Mouse (Mus musculus): ENCODE measurements around the gene Iqca. TPM values are rescaled to one million over a fixed set of nuclear protein-coding genes. Genes with fewer than 3 reads are reported as not detected.

Iqca gene
- polyA plus RNA-seq, 1 experiment from 2014 or later, result 0.20 TPM

DNA sequence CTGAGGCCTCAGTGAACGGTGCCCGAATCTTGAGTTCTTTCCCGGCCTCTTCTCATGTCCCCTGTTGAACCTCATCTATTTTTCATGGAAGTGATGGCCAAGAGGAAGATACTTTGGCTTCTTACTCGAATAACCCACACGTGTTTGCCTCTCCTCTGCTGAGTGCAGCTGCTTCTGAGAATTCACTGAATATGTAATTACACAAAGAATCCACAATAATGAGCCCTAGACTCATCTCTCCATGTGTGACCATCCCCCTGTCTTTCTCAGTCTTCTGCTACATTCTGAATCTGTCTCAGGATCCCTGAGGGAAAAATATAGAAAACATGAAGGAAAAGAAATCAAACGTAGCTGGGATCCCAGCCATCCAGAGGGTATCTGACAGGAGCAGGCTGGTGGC, 32.5 kb downstream of the Iqca start:
- 87% methylated on average over 6 of the region's 6 CpGs for WGBS
- H3K4me3 ChIP-seq, result no peak overlapping the region
- H3K27ac ChIP-seq (replicated peaks), result no peak overlapping the region
- no peaks in the 10 kb centered on the region for H3K36me3 ChIP-seq (replicated peaks)
- 0 out of 2 replicates have a peak, but pooled peaks cover 6% of the 10 kb centered on the region for H3K4me1 ChIP-seq
- no peaks in the 10 kb centered on the region; the same call in 1 of the 2 replicates for H3K27me3 ChIP-seq (replicated peaks; ENCODE audit: low read depth, poor library complexity, severe bottlenecking)
- H3K9me3 ChIP-seq, result no peaks in the 10 kb centered on the region
- DNase-seq (ENCODE audit: low spot score), result no peak

DNA sequence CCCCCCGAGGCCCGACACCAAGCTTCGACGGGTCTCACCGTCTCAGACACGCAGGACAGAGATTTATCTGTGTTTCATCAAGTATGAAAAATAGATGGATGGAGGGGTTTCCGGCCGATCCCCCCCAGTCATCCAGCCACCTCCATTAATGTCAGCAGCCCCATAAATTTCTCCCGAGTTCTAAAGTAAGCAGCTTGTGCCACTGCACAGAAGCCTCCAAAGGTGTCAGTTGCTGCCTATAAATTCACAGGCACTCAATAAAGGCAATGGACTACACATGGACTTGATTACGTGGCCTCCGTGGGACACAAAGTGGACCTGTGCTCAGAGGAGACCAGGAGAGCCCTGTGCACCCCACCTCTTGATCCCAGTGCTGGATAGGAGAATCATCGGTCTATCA, 34.0 kb downstream of the Iqca start:
- DNase-seq (ENCODE audit: low spot score), result no peak
- Histone ChIP-seq H3K36me3 (replicated peaks) (no peaks in the 10 kb centered on the region), H3K27ac (replicated peaks) (no peak overlapping the region), H3K4me1 (peaks cover 9% of the 10 kb centered on the region; the same call in 1 of the 2 replicates), H3K9me3 (no peaks in the 10 kb centered on the region), H3K4me3 (no peak overlapping the region), H3K27me3 (replicated peaks; ENCODE audit: low read depth, poor library complexity, severe bottlenecking) (no peaks in the 10 kb centered on the region; the same call in 1 of the 2 replicates)
- 88% methylated on average over 12 of the region's 12 CpGs for WGBS

DNA sequence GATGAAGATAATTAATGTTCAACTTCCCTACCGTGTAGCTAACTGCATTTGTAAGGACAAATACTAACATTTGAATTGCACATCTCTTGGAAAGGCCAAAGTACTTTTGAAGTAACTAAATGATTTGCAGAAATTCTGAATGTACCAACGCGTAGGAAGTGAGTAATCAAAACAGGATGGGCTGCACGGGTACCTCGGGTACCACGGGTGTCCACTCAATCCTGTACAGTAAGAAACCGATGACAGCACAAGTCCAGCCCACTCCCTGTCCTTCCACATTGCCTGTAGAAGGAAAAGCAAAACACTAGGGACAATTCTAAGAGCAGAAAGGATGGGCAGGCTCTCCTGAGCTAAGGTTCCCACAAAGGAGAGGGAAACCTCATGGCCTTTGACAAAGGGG, 36.0 kb downstream of the Iqca start:
- WGBS, result 89% methylated on average over 7 of the region's 7 CpGs
- Histone ChIP-seq H3K4me3 (no peak overlapping the region), H3K4me1 (peaks cover 9% of the 10 kb centered on the region; the same call in 1 of the 2 replicates), H3K27me3 (replicated peaks; ENCODE audit: low read depth, poor library complexity, severe bottlenecking) (no peaks in the 10 kb centered on the region; the same call in 1 of the 2 replicates), H3K27ac (replicated peaks) (no peak overlapping the region), H3K9me3 (no peaks in the 10 kb centered on the region), H3K36me3 (replicated peaks) (no peaks in the 10 kb centered on the region)
- DNase-seq (ENCODE audit: low spot score), result no peak

DNA sequence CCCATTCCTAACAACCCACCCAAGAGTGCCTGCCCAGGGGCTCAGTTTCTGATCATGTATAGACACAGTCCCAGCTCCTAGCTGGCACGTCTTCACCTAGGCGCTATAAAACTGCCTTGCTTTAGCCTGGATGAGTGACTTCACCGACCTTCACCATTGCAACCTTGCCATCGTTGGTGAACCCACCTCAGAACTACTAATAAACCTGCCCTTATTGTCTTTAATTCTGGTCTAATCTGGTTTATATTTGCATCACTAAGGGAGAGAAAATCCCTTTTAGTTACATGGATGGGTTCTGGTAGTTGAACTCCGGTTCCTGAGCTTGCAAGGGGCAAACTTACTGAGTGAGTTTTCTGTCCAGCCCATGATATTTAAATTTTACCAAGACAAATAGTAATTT, 38.6 kb downstream of the Iqca start:
- Histone ChIP-seq H3K4me1 (peaks cover 20% of the 10 kb centered on the region; the same call in 1 of the 2 replicates), H3K4me3 (no peak overlapping the region), H3K27me3 (replicated peaks; ENCODE audit: low read depth, poor library complexity, severe bottlenecking) (no peaks in the 10 kb centered on the region), H3K27ac (replicated peaks) (no peak overlapping the region), H3K36me3 (replicated peaks) (no peaks in the 10 kb centered on the region), H3K9me3 (no peaks in the 10 kb centered on the region)
- WGBS, result 94% methylated on average over 5 of the region's 5 CpGs
- DNase-seq (ENCODE audit: low spot score), result no peak

DNA sequence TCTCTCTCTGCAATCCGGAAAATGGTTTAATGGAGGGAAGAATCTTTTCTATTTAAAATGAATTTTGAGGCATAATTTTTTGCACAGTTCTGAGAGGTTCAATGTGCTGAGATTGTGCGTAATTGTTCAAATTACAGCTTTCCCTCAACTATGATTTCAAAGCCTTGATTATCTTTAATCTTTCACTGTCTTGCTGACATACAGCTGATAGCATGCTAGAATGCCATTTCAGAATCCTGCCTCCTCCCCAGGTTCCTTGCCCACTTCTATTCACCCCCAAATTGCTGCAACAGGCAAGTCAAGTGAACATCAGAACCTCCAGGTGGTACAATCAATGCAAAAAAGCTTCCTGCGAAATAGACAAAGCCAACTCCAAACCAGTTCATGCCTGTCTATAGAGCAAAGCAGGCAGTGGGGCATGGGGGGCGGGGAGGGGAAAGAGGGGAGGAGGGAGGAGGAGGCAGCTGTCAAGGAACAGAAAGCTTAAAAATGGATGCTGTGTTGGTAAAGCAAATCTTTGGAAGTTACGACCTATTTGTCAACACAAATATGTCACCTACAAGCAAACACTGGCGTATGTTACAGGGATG, 39.5 kb downstream of the Iqca start:
- Histone ChIP-seq H3K27ac (replicated peaks) (no peak overlapping the region), H3K27me3 (replicated peaks; ENCODE audit: low read depth, poor library complexity, severe bottlenecking) (no peaks in the 10 kb centered on the region), H3K4me1 (peaks cover 20% of the 10 kb centered on the region; the same call in 1 of the 2 replicates), H3K36me3 (replicated peaks) (no peaks in the 10 kb centered on the region), H3K9me3 (no peaks in the 10 kb centered on the region), H3K4me3 (no peak overlapping the region)
- no peak for DNase-seq (ENCODE audit: low spot score)
- 87% methylated on average over 6 of the region's 6 CpGs for WGBS

DNA sequence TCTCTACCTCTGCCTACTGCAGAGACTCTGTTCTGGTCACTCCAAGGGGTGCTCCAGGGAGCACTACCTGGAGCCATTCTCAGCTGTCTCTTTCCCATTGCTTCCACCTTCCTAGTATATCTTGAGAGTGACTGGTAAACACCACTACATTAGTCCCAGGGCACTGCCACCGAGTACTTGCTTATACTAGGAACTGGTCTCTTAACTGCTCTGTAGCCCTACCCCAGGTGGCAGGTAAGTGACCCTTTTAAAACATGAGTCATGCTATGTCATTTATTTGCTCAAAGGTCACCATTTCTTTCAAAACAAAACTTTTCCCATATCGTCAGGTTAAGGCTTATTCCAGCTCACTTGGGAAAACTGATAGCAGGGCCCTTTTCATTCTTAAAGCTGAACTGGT, 40.5 kb downstream of the Iqca start:
- no peak for DNase-seq (ENCODE audit: low spot score)
- H3K27ac ChIP-seq (replicated peaks), result no peak overlapping the region
- H3K36me3 ChIP-seq (replicated peaks), result no peaks in the 10 kb centered on the region
- H3K9me3 ChIP-seq, result no peaks in the 10 kb centered on the region
- no peaks in the 10 kb centered on the region for H3K27me3 ChIP-seq (replicated peaks; ENCODE audit: low read depth, poor library complexity, severe bottlenecking)
- WGBS, result 72% methylated on average over 2 of the region's 2 CpGs
- H3K4me1 ChIP-seq, result peaks cover 20% of the 10 kb centered on the region; the same call in 1 of the 2 replicates
- no peak overlapping the region for H3K4me3 ChIP-seq

DNA sequence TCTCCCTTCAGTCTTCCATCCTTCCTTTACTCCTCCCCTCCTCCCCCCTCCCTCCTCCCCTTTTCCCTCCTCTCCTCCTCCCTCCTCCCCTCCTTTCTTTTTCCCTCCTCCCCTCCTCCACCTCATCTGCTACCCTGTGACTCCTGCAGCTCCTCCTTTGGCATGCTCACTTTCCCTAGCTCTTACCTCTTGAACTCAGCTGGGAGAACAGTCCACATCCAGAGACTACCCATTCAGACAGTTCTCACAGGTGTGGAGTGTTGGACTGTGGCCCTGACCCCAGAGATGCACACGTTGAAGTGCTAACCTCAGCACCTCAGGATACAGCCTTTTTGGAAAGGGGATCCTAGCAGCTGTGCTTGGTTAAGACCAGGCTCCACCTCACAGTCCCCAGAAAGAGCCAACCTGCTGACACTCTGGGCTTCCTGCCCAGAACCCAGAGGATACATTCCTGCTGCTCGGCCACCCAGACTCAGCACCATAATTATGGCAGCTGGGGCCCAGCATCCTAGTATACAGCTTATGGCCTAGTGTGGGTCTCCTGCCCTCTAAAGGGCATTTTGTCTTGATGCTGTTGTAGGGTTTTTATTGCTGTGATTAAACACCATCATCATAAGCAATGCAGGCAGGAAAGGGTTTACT, 41.9 kb downstream of the Iqca start:
- H3K36me3 ChIP-seq (replicated peaks), result no peaks in the 10 kb centered on the region
- H3K9me3 ChIP-seq, result no peaks in the 10 kb centered on the region
- H3K27ac ChIP-seq (replicated peaks), result no peak overlapping the region
- no peak for DNase-seq (ENCODE audit: low spot score)
- peaks cover 20% of the 10 kb centered on the region; the same call in 1 of the 2 replicates for H3K4me1 ChIP-seq
- no peaks in the 10 kb centered on the region for H3K27me3 ChIP-seq (replicated peaks; ENCODE audit: low read depth, poor library complexity, severe bottlenecking)
- no peak overlapping the region for H3K4me3 ChIP-seq
- 66% methylated on average over 2 of the region's 2 CpGs for WGBS

DNA sequence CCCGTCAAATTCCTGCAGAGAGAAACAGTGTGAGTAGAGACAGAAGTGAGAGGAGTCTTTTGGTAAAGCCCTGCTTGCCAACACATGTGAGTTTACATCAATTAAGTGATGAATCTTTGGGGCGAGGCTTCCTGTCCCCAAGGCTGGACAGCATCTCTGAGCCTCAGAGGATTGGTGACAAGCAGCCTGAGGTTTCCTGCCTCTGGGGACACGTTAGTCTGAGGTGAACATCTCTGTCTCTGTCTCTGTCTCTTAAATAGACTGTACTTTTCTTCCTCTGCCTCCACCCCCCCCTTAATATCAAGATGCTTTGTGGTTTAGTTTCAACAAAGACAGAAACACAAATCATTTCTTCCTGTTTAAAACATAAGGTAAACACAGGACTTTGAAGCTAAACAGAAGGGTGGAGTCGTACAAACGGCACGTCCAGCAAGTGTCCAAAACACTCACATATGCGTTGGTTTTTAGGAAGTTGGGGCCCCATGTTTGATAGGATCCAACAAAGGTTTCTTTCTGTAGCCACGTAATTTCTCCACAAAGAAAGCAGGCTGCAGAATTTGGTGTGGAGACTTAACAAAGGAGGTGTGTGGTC, 49.2 kb downstream of the Iqca start:
- H3K4me3 ChIP-seq, result no peak overlapping the region
- no peaks in the 10 kb centered on the region for H3K9me3 ChIP-seq
- H3K27ac ChIP-seq (replicated peaks), result no peak overlapping the region
- no peaks in the 10 kb centered on the region for H3K4me1 ChIP-seq
- no peak for DNase-seq (ENCODE audit: low spot score)
- H3K36me3 ChIP-seq (replicated peaks), result no peaks in the 10 kb centered on the region
- WGBS, result 80% methylated on average over 8 of the region's 8 CpGs
- H3K27me3 ChIP-seq (replicated peaks; ENCODE audit: low read depth, poor library complexity, severe bottlenecking), result no peaks in the 10 kb centered on the region

DNA sequence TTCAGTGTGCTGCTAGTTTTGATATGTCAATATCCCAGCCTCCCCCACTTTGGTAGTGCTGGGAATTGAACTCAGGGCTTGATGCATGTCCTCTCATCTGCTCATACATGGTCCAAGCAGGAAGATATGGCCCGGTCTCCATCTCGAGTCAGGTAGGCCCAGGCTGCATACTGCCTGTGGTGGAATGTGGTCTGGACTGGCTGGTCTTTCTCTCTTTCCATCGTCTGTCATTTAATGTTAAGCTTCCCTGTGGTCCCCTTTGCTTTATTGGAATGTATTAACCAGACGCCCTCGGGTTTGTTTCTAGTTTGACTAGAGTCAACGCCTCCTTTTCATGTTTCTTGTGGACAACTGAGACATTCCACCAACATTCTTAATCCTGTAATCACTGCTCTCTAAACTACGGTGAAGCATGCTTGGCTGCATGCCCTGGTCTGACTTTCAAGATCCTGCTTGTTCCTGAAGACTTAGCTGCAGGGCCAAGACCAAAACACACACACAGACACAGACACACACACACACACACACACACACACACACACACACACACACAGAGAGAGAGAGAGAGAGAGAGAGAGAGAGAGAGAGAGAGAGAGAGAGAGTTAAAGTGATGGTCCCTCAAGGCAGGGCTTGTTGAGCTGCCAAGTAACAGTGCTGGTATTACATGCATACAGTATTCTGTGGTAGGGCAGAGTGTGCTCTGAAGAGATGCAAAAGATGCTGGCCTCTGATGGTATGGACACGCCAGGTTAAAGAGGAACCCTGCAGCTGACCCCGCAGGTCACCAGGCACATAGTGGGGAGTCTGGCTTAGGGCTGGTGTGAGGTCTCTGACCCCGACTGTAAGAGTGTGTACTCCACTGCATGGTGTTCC, 52.6 kb downstream of the Iqca start:
- DNase-seq (ENCODE audit: low spot score), result no peak
- H3K27ac ChIP-seq (replicated peaks), result no peak overlapping the region
- no peaks in the 10 kb centered on the region for H3K27me3 ChIP-seq (replicated peaks; ENCODE audit: low read depth, poor library complexity, severe bottlenecking)
- H3K4me1 ChIP-seq, result no peaks in the 10 kb centered on the region
- no peak overlapping the region for H3K4me3 ChIP-seq
- WGBS, result 73% methylated on average over 10 of the region's 10 CpGs
- no peaks in the 10 kb centered on the region for H3K9me3 ChIP-seq
- no peaks in the 10 kb centered on the region for H3K36me3 ChIP-seq (replicated peaks)

DNA sequence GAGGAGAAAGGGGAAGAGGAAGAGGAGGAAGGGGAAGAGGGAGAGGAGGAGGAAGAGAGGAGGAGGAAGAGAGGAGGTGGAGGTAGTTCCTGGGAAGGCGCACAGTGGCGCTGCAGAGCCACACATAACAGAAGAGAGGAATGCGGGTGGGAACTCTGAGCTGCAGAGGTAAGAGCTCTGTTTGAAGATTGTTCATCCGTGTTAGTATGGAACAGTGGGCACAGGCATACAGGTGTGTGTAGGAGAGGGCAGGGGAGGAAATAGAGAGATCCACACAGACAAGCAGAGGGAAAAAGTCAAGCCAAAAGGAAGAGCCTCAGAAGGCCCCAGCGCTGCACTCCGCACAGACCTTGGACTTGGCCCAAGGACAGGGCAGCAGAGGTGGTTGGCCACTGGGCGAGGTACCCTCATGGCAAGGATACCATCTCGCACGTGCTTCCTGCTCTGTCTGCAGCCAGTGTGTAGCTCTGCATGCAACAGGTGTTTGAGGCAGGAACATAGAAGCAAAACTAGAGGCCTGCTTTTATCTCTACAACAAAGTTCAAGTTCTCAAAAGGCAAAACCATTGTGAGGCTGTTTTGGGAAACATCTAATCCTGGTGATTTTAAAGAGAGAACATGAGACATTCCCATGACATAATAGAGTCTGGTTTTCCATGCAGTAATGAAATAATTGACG, 60.2 kb downstream of the Iqca start:
- H3K9me3 ChIP-seq, result no peaks in the 10 kb centered on the region
- no peak overlapping the region for H3K27ac ChIP-seq (replicated peaks)
- DNase-seq (ENCODE audit: low spot score), result no peak
- H3K4me1 ChIP-seq, result peaks cover 6% of the 10 kb centered on the region; the same call in 1 of the 2 replicates
- no peaks in the 10 kb centered on the region for H3K36me3 ChIP-seq (replicated peaks)
- H3K27me3 ChIP-seq (replicated peaks; ENCODE audit: low read depth, poor library complexity, severe bottlenecking), result no peaks in the 10 kb centered on the region; the same call in 1 of the 2 replicates
- 81% methylated on average over 10 of the region's 10 CpGs for WGBS
- H3K4me3 ChIP-seq, result no peak overlapping the region

DNA sequence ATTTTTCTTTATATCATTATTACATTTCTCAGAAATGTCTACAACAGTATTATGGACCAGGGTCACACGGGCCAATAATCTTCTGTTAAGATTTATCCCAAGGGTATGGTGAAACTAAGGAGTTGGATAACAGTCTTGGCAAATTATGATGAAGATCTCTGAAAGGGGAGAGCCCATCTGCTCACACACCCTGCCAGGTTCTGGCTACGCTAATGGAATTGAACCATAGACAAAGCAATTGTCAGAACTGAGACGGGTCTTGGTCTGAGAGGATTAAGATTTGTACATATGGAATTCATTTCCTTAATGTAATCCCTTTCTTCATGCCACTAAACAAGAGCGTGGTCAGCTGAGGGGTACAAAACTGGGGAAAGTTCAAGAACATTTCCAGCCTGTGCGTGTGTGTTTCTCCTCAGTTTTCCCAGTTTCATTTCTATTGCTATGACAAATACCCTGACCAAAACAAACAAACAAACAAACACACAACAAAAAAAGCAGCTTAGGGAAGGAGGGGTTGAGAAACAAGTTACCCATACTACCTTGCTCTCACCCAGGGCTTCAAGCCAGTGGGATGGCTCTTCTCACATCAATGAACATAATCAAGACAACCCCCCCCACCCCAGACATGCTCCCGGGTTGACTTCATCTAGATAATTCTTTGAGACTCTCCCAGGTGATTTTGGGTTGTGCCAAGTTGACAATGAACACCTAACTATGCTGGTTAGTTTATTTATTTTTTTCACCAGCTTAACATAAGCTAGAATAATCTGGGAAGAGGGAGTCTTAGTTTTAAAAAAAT, 64.8 kb downstream of the Iqca start:
- no peaks in the 10 kb centered on the region for H3K9me3 ChIP-seq
- H3K27me3 ChIP-seq (replicated peaks; ENCODE audit: low read depth, poor library complexity, severe bottlenecking), result no peaks in the 10 kb centered on the region; the same call in 1 of the 2 replicates
- 56% methylated on average over 6 of the region's 6 CpGs for WGBS
- DNase-seq (ENCODE audit: low spot score), result no peak
- peaks cover 25% of the 10 kb centered on the region; the same call in 1 of the 2 replicates for H3K4me1 ChIP-seq
- H3K4me3 ChIP-seq, result no peak overlapping the region
- no peak overlapping the region for H3K27ac ChIP-seq (replicated peaks)
- H3K36me3 ChIP-seq (replicated peaks), result no peaks in the 10 kb centered on the region

Data from embryonic facial prominence, embryonic 10.5 days (tissue).